Mouse (Mus musculus) gastrocnemius, postnatal 10 days (tissue): ENCODE measurements around the gene Tyrp1. TPM values are rescaled to one million over a fixed set of nuclear protein-coding genes. Genes with fewer than 3 reads are reported as not detected.

Source experiments
- DNase-seq: peaks from one replicate; pipeline ENCODE4 v3.0.0; 2021; ENCODE audit warnings: mixed read lengths
- total RNA-seq, 2 experiments: library from RNA; stranded (reverse); gene quantifications; 2 replicates each; pipeline ENCODE4 v1.2.3; 2021

The Tyrp1 gene
- total RNA-seq, 2 experiments from 2014 or later, result 0.32 to 1.5 TPM

DNA sequence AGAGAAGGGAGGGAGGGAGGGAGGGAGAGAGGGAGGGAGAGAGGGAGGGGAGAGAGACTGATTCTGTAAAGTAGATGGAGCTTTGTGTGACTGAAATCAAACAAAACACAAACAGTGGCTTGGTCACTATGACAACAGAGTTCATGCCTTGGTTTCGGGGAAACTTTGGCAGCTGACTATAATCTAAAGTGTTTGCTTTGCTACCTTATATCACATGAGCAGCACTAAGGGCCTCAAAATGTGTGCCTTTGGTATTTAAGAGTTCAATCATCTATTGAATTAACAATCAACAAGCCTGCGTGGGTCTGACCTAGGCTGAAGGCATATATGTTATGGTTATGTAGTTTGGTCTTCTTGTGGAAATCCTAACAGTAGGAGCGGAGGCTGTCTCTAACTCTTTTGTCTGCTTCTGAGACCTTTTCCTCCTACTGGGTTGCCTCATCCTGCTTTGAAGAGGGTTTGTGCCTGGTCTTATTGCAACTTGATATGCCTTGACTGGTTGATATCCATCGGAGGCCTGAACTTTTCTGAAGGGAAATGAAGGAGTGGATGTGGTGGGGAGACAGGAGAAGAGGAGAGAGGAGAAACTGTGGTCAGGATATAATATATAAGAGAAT, 61.5 kb downstream of the Tyrp1 start:
- no peak for DNase-seq

Other genes starting within 250 kb of the Tyrp1 start
- 1 to 10 TPM; 5.6 to 6.5 TPM for gene Lurap1l, start 76.5 kb downstream of the Tyrp1 start, total RNA-seq